Mouse (Mus musculus): ENCODE data around the gene 1600002K03Rik. TPM values are rescaled to one million over a fixed set of nuclear protein-coding genes. Genes with fewer than 3 reads are reported as not detected.
"Not testable (repeated sequence)": the region's sequence is repeated elsewhere in the genome, so short reads cannot be mapped to it uniquely, and the experiment has no call there.

1600002K03Rik gene
- total RNA-seq, 2 experiments from 2014 or later: 7.5 to 8.8 TPM

GRCm38 (mm10) chr10:80165392-80166128 is 7.2 kb upstream of the 1600002K03Rik start, which contains the start of gene Cirbp:
TSS of gene Cirbp (plus strand) at chr10:80165985.
- DNase-seq (ENCODE audit: low spot score in 2 of 2): no peak

- DNase-seq (ENCODE audit: low spot score in 2 of 2): not testable (repeated sequence)
These were observed 6.6 kb upstream of the 1600002K03Rik start for GRCm38 (mm10) chr10:80166136-80166535.

- DNase-seq (ENCODE audit: low spot score in 2 of 2): peak; percentile 97 to 98
These were observed 5.2 kb upstream of the 1600002K03Rik start for GRCm38 (mm10) chr10:80167460-80168037.

- DNase-seq (ENCODE audit: low spot score in 2 of 2): peak; percentile 88 to 95
These were observed 4.6 kb upstream of the 1600002K03Rik start for GRCm38 (mm10) chr10:80168038-80168661.

GRCm38 (mm10) chr10:80169070-80169469 is 3.7 kb upstream of the 1600002K03Rik start:
- DNase-seq (ENCODE audit: low spot score in 2 of 2): no peak

- no peak for DNase-seq (ENCODE audit: low spot score in 2 of 2)
These were observed 3.1 kb upstream of the 1600002K03Rik start for GRCm38 (mm10) chr10:80169651-80170050.

- DNase-seq (ENCODE audit: low spot score in 2 of 2): no peak
These were observed 2.7 kb upstream of the 1600002K03Rik start for GRCm38 (mm10) chr10:80170052-80170451.

GRCm38 (mm10) chr10:80170601-80171021 is 2.1 kb upstream of the 1600002K03Rik start:
- DNase-seq (ENCODE audit: low spot score in 2 of 2): no peak

- DNase-seq (ENCODE audit: low spot score in 2 of 2): no peak
These were observed 1.5 kb upstream of the 1600002K03Rik start for GRCm38 (mm10) chr10:80171252-80171651.

GRCm38 (mm10) chr10:80171760-80172526 is 801 bp upstream of the 1600002K03Rik start:
- DNase-seq (ENCODE audit: low spot score in 2 of 2): no peak

GRCm38 (mm10) chr10:80173358-80173757 is 614 bp downstream of the 1600002K03Rik start:
- no peak for DNase-seq (ENCODE audit: low spot score in 2 of 2)

GRCm38 (mm10) chr10:80173955-80174640 is 1.4 kb downstream of the 1600002K03Rik start:
- no peak for DNase-seq (ENCODE audit: low spot score in 2 of 2)

GRCm38 (mm10) chr10:80174705-80175104 is 2.0 kb downstream of the 1600002K03Rik start:
- no peak for DNase-seq (ENCODE audit: low spot score in 2 of 2)

GRCm38 (mm10) chr10:80175536-80176269 is 3.0 kb downstream of the 1600002K03Rik start:
- no peak for DNase-seq (ENCODE audit: low spot score in 2 of 2)

- DNase-seq (ENCODE audit: low spot score in 2 of 2): no peak
These were observed 3.6 kb downstream of the 1600002K03Rik start for GRCm38 (mm10) chr10:80176270-80176834.

GRCm38 (mm10) chr10:80177441-80178279 is 4.9 kb downstream of the 1600002K03Rik start:
- no peak for DNase-seq (ENCODE audit: low spot score in 2 of 2)

- DNase-seq (ENCODE audit: low spot score in 2 of 2): no peak
These were observed 6.6 kb downstream of the 1600002K03Rik start, which contains the start of gene Efna2 for GRCm38 (mm10) chr10:80179068-80180051. TSS of gene Efna2 (plus strand) at chr10:80179482.
